Mouse (Mus musculus): ENCODE data around the gene Mustn1. TPM values are rescaled to one million over a fixed set of nuclear protein-coding genes. Genes with fewer than 3 reads are reported as not detected.

Mustn1 gene
- polyA plus RNA-seq, 1 experiment: 8.2 TPM

GRCm38 (mm10) chr14:30912641-30913040 is 33.6 kb downstream of the Mustn1 start:
- Histone ChIP-seq H3K27me3 (replicated peaks; ENCODE audit: control insufficient read depth, insufficient read depth, low read length) (no peaks in the 10 kb centered on the region), H3K36me3 (ENCODE audit: control insufficient read depth, insufficient read depth, low read length) (no peaks in the 10 kb centered on the region), H3K27ac (ENCODE audit: insufficient read depth, low read depth, low read length) (no peak overlapping the region), H3K4me3 (ENCODE audit: insufficient read depth, low read depth, low read length) (no peak overlapping the region), H3K4me1 (ENCODE audit: control insufficient read depth, insufficient read depth, low read length) (no peaks in the 10 kb centered on the region; the same call in 1 of the 2 replicates)
- WGBS: 75% methylated on average over 8 of the region's 8 CpGs
- TF ChIP-seq POLR2A (IDR thresholded peaks at IDR 0.05; ENCODE audit: low read depth, low read length): no peak
- TF ChIP-seq CTCF (conservative IDR thresholded peaks at IDR 0.05; ENCODE audit: insufficient read depth, insufficient read length, low read depth, low read length): no peak
- DNase-seq: peak; percentile 74

DNA sequence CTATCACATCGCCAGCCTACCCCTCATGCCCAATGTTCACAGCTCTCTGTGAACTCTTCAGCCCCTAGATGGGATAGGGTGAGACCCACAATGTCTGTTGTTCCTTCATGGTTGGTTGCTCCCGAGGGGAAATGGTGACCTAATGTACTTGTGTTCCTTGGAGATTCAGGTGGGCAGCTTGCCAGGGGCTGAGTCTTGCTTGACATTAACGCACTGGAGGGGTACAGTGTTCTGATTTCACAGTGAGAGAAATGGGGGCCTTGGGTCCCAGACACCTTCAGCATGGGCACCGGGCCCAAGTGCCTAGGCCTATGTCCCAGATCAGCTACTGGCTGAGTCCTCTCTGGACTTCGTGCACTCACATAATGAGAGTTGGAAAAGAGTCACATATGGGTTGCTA is 34.4 kb downstream of the Mustn1 start:
- Histone ChIP-seq H3K4me3 (ENCODE audit: insufficient read depth, low read depth, low read length) (no peak overlapping the region), H3K4me1 (ENCODE audit: control insufficient read depth, insufficient read depth, low read length) (no peaks in the 10 kb centered on the region; the same call in 1 of the 2 replicates), H3K27ac (ENCODE audit: insufficient read depth, low read depth, low read length) (no peak overlapping the region), H3K36me3 (ENCODE audit: control insufficient read depth, insufficient read depth, low read length) (no peaks in the 10 kb centered on the region), H3K27me3 (replicated peaks; ENCODE audit: control insufficient read depth, insufficient read depth, low read length) (no peaks in the 10 kb centered on the region)
- peak; percentile 63 for DNase-seq
- TF ChIP-seq POLR2A (IDR thresholded peaks at IDR 0.05; ENCODE audit: low read depth, low read length) (no peak), CTCF (conservative IDR thresholded peaks at IDR 0.05; ENCODE audit: insufficient read depth, insufficient read length, low read depth, low read length) (no peak)
- 55% methylated on average over 5 of the region's 5 CpGs for whole genome bisulfite sequencing

DNA sequence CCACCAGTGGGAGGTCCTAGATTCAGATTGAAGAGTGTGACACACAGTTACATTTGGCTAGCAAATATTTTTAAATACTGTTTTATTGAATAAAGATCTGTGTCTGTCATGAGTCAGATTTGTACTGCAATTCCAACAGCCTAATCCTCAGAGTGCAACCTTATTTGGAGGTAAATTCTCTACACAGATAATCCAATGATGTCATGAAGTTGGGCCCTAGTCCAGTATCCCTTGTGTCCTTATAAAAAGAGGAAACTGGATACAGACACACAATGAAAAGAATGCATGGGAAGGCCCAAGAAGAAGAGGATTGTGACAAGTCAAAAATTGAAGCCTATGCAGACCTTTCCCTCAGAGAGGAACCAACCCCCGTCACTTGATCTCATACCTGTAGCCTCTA is 37.5 kb downstream of the Mustn1 start:
- Histone ChIP-seq H3K36me3 (ENCODE audit: control insufficient read depth, insufficient read depth, low read length) (no peaks in the 10 kb centered on the region), H3K4me1 (ENCODE audit: control insufficient read depth, insufficient read depth, low read length) (no peaks in the 10 kb centered on the region; the same call in 1 of the 2 replicates), H3K27ac (ENCODE audit: insufficient read depth, low read depth, low read length) (no peak overlapping the region), H3K4me3 (ENCODE audit: insufficient read depth, low read depth, low read length) (no peak overlapping the region), H3K27me3 (replicated peaks; ENCODE audit: control insufficient read depth, insufficient read depth, low read length) (no peaks in the 10 kb centered on the region)
- TF ChIP-seq POLR2A (IDR thresholded peaks at IDR 0.05; ENCODE audit: low read depth, low read length) (no peak), CTCF (conservative IDR thresholded peaks at IDR 0.05; ENCODE audit: insufficient read depth, insufficient read length, low read depth, low read length) (no peak)
- DNase-seq: no peak
- 93% methylated on average over 1 of the region's 1 CpGs for WGBS

- H3K27ac ChIP-seq (ENCODE audit: insufficient read depth, low read depth, low read length): no peak overlapping the region
- no peaks in the 10 kb centered on the region for H3K36me3 ChIP-seq (ENCODE audit: control insufficient read depth, insufficient read depth, low read length)
- H3K4me3 ChIP-seq (ENCODE audit: insufficient read depth, low read depth, low read length): no peak overlapping the region
- TF ChIP-seq CTCF (conservative IDR thresholded peaks at IDR 0.05; ENCODE audit: insufficient read depth, insufficient read length, low read depth, low read length) (no peak), POLR2A (IDR thresholded peaks at IDR 0.05; ENCODE audit: low read depth, low read length) (no peak)
- H3K27me3 ChIP-seq (replicated peaks; ENCODE audit: control insufficient read depth, insufficient read depth, low read length): no peaks in the 10 kb centered on the region
- DNase-seq: no peak
- no peaks in the 10 kb centered on the region for H3K4me1 ChIP-seq (ENCODE audit: control insufficient read depth, insufficient read depth, low read length)
- 57% methylated on average over 7 of the region's 8 CpGs for WGBS
Measured at GRCm38 (mm10) chr14:30922053-30922670, 43.2 kb downstream of the Mustn1 start.

DNA sequence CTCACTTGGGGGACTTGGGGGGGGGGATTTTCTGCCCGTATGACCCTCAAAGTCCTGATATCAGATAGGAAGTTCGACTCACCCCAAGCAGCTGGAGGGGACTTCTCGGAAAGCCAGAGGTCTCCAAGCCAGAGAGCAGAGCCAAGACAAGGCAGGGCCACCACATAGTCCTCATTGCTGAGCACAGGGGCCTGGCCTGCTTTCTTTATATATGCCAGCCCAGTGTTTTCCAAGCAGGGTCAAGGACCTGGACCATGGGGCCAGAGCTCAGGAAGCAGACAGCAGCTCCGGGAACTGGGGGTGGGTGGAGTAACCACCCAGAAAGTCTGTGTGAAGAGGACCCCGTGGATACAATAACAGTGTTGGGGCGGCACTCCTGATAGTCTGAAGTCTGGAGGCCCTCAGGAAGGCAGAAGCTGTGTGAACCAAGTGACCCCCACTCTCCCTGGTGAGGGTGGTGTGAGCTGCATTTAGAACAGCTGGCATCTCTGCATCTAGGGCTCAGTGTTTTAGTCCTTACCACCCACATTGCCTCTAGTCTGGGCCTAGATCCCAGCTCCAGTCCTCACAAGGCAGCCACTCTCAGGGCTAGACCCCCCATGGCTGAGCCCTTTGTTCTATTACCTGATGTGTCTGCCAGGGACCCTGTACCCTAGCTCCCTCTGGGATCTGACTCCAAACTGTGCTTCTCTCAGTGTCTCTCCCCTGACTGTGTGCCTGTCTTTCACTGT is 44.5 kb downstream of the Mustn1 start, which contains the start of gene Itih3:
Gene Itih3 (minus strand): TSS at position 386 of the 731 bp plus-strand sequence.
- DNase-seq: no peak
- no peaks in the 10 kb centered on the region for H3K4me1 ChIP-seq (ENCODE audit: control insufficient read depth, insufficient read depth, low read length)
- H3K36me3 ChIP-seq (ENCODE audit: control insufficient read depth, insufficient read depth, low read length): no peaks in the 10 kb centered on the region
- TF ChIP-seq POLR2A (IDR thresholded peaks at IDR 0.05; ENCODE audit: low read depth, low read length): no peak
- TF ChIP-seq CTCF (conservative IDR thresholded peaks at IDR 0.05; ENCODE audit: insufficient read depth, insufficient read length, low read depth, low read length): no peak
- H3K27me3 ChIP-seq (replicated peaks; ENCODE audit: control insufficient read depth, insufficient read depth, low read length): no peaks in the 10 kb centered on the region
- H3K4me3 ChIP-seq (ENCODE audit: insufficient read depth, low read depth, low read length): no peak within 1 kb of the TSS
- 61% methylated on average over 6 of the region's 6 CpGs for WGBS
- H3K27ac ChIP-seq (ENCODE audit: insufficient read depth, low read depth, low read length): no peak within 1 kb of the TSS

DNA sequence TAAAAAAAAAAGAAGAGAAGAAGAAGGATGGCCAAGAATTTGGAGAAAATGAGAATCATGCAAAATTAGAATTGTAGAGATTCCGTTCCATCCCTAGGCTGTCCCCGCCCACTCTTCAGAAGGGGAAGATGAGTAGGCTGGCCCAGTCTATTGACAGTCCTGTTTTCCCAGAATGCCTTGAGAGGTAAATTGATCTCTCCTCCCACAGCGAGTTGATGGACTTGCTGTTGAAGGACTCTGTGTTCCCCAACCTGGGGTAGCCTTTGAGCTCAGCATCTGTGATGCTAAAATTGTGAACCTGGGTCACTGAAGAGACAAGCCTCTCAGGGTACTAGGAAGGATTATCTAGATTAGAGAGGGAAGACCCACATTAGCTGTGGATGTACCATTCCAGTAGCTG is 46.5 kb downstream of the Mustn1 start:
- Histone ChIP-seq H3K36me3 (ENCODE audit: control insufficient read depth, insufficient read depth, low read length) (no peaks in the 10 kb centered on the region), H3K27ac (ENCODE audit: insufficient read depth, low read depth, low read length) (no peak overlapping the region), H3K4me1 (ENCODE audit: control insufficient read depth, insufficient read depth, low read length) (no peaks in the 10 kb centered on the region), H3K27me3 (replicated peaks; ENCODE audit: control insufficient read depth, insufficient read depth, low read length) (no peaks in the 10 kb centered on the region), H3K4me3 (ENCODE audit: insufficient read depth, low read depth, low read length) (no peak overlapping the region)
- TF ChIP-seq CTCF (conservative IDR thresholded peaks at IDR 0.05; ENCODE audit: insufficient read depth, insufficient read length, low read depth, low read length) (no peak), POLR2A (IDR thresholded peaks at IDR 0.05; ENCODE audit: low read depth, low read length) (no peak)
- DNase-seq: no peak
- 88% methylated on average over 3 of the region's 3 CpGs for WGBS

DNA sequence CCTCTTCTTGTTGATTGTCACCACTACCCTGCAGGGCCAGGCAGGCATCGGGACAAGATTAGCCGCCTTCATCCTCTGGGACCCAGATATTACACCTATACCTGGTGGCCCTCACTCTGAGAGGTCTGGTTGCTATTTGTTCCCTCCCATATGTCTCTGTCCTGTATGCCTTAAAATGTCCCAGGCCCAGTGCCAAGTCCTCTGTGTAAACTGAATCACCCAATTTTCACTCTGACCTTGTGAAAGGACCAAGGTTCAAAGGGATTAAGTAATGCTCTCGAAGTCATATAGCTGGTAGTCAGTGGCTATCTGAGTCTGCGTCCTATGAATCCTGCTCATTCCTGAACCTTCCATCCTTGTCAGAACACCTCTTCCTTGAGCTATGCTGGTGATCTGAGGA is 51.4 kb downstream of the Mustn1 start:
- 90% methylated on average over 4 of the region's 4 CpGs for WGBS
- DNase-seq: no peak
- H3K4me1 ChIP-seq (ENCODE audit: control insufficient read depth, insufficient read depth, low read length): no peaks in the 10 kb centered on the region
- no peaks in the 10 kb centered on the region for H3K27me3 ChIP-seq (replicated peaks; ENCODE audit: control insufficient read depth, insufficient read depth, low read length)
- H3K36me3 ChIP-seq (ENCODE audit: control insufficient read depth, insufficient read depth, low read length): no peaks in the 10 kb centered on the region
- no peak overlapping the region for H3K27ac ChIP-seq (ENCODE audit: insufficient read depth, low read depth, low read length)
- H3K4me3 ChIP-seq (ENCODE audit: insufficient read depth, low read depth, low read length): no peak overlapping the region
- TF ChIP-seq CTCF (conservative IDR thresholded peaks at IDR 0.05; ENCODE audit: insufficient read depth, insufficient read length, low read depth, low read length): no peak

Other genes starting within 250 kb of the Mustn1 start
- gene Rft1, start 224.8 kb upstream of the Mustn1 start, polyA plus RNA-seq (2012; rRNA removed): 17.6 and 18.8 TPM in 2 replicates
- gene Sfmbt1, start 164.4 kb upstream of the Mustn1 start, polyA plus RNA-seq (2012; rRNA removed): 2.2 and 3.3 TPM in 2 replicates
- 14.1 and 15.1 TPM in 2 replicates for gene Tmem110, start 53.6 kb upstream of the Mustn1 start, polyA plus RNA-seq (2012; rRNA removed)
- gene Itih4, start 7.3 kb downstream of the Mustn1 start, polyA plus RNA-seq (2012; rRNA removed): 0.38 and 0.62 TPM in 2 replicates
- gene Itih3, start 44.6 kb downstream of the Mustn1 start, polyA plus RNA-seq (2012; rRNA removed): 0.43 and 0.56 TPM in 2 replicates
- 1.1 and 1.3 TPM in 2 replicates for gene Itih1, start 64.1 kb downstream of the Mustn1 start, polyA plus RNA-seq (2012; rRNA removed)
- 5.3 and 6.2 TPM in 2 replicates for gene Nek4, start 72.2 kb downstream of the Mustn1 start, polyA plus RNA-seq (2012; rRNA removed)
- gene Glt8d1, start 122.2 kb downstream of the Mustn1 start, polyA plus RNA-seq (2012; rRNA removed): 14.9 and 17.6 TPM in 2 replicates
- 194 and 262 TPM in 2 replicates for gene Spcs1, start 122.5 kb downstream of the Mustn1 start, polyA plus RNA-seq (2012; rRNA removed)
- 10.3 and 11.2 TPM in 2 replicates for gene Pbrm1, start 139.9 kb downstream of the Mustn1 start, polyA plus RNA-seq (2012; rRNA removed)
- gene Gnl3, start 140.0 kb downstream of the Mustn1 start, polyA plus RNA-seq (2012; rRNA removed): 10.1 and 14.3 TPM in 2 replicates
- gene Smim4, start 249.8 kb downstream of the Mustn1 start, polyA plus RNA-seq (2012; rRNA removed): 128 and 158 TPM in 2 replicates

All from kidney, adult 2 months (tissue).